Mouse (Mus musculus) cortical plate, adult 2 months (tissue): ENCODE measurements at regions not wholly inside any gene's neighbourhood (a gene's known extent, or its start where the extent isn't known, plus 50 kb on each side); places are given as distances from the start of the nearest gene placed in this dataset.

ENCODE experiments used
- CTCF ChIP-seq: fragments of 200-500 bp; IDR thresholded peaks from 2 replicates; pipeline ENCODE4 v1.5.1; 2011; ENCODE audit warnings: mild to moderate bottlenecking, control low read depth, low read length; ENCODE audit not compliant: insufficient read depth; ENCODE audit errors: extremely low read depth
- POLR2A ChIP-seq: fragments of 200-500 bp; IDR thresholded peaks from 2 replicates; pipeline ENCODE4 v1.6.1; 2011; ENCODE audit warnings: mild to moderate bottlenecking, low read length, control low read depth; ENCODE audit not compliant: insufficient read depth; ENCODE audit errors: extremely low read depth

DNA sequence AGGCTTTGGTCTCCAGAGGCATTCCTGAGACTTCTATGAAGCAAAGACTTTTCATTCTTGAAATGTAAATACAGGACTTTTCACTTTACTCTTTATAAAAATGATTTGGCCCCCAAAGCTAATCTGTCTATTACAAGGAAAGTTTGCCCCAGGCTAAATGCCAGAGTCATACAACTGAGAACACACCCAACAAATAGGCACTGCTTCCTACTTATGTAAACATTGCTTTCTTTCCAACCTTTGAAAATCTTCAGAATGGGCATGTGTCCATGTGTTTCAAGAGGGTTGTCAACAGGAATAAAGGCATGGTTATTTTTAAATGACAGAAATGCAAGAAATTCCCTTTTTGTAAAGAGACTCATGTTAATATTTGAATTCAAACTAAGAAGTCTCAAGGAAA, 248.4 kb downstream of the Lpin1 start:
- no peak for TF ChIP-seq CTCF
- no peak for TF ChIP-seq POLR2A
